Mouse (Mus musculus) left cerebral cortex, adult 11 months (tissue): ENCODE data around the gene Fgfr2.
"Not testable (repeated sequence)": the region's sequence is repeated elsewhere in the genome, so short reads cannot be mapped to it uniquely, and the experiment has no call there.

ENCODE experiments used
- DNase-seq: peaks from one replicate; pipeline ENCODE4 v3.0.0; 2022; ENCODE audit warnings: low spot score

Gene Fgfr2

GRCm38 (mm10) chr7:132688721-132689120, 434.4 kb downstream of the Fgfr2 start:
- no peak for DNase-seq

- no peak for DNase-seq
These were observed 435.3 kb downstream of the Fgfr2 start for GRCm38 (mm10) chr7:132687897-132688296.

- DNase-seq, result no peak
These were observed 436.6 kb downstream of the Fgfr2 start for GRCm38 (mm10) chr7:132686515-132686914.

- DNase-seq, result no peak
These were observed 439.2 kb downstream of the Fgfr2 start for GRCm38 (mm10) chr7:132683923-132684322.

GRCm38 (mm10) chr7:132682901-132683300, 440.2 kb downstream of the Fgfr2 start:
- DNase-seq, result no peak

GRCm38 (mm10) chr7:132682336-132682735, 440.8 kb downstream of the Fgfr2 start:
- no peak for DNase-seq

- no peak for DNase-seq
These were observed 441.3 kb downstream of the Fgfr2 start for GRCm38 (mm10) chr7:132681831-132682230.

- DNase-seq, result no peak
These were observed 441.9 kb downstream of the Fgfr2 start for GRCm38 (mm10) chr7:132681296-132681695.

- no peak for DNase-seq
These were observed 443.6 kb downstream of the Fgfr2 start for GRCm38 (mm10) chr7:132679549-132679948.

- DNase-seq, result no peak
These were observed 444.0 kb downstream of the Fgfr2 start for GRCm38 (mm10) chr7:132679117-132679516.

- DNase-seq, result no peak
These were observed 447.2 kb downstream of the Fgfr2 start for GRCm38 (mm10) chr7:132675922-132676321.

GRCm38 (mm10) chr7:132673931-132674755, 449.0 kb downstream of the Fgfr2 start:
- no peak for DNase-seq

GRCm38 (mm10) chr7:132672481-132672959, 450.6 kb downstream of the Fgfr2 start:
- no peak for DNase-seq

GRCm38 (mm10) chr7:132670863-132671165, 452.3 kb downstream of the Fgfr2 start:
- no peak for DNase-seq

GRCm38 (mm10) chr7:132669999-132670862, 452.9 kb downstream of the Fgfr2 start:
- no peak for DNase-seq

- DNase-seq, result no peak
These were observed 454.5 kb downstream of the Fgfr2 start for GRCm38 (mm10) chr7:132668604-132669003.

GRCm38 (mm10) chr7:132666516-132666915, 456.6 kb downstream of the Fgfr2 start:
- no peak for DNase-seq

GRCm38 (mm10) chr7:132665664-132666382, 457.3 kb downstream of the Fgfr2 start:
- DNase-seq, result no peak

- no peak for DNase-seq
These were observed 458.3 kb downstream of the Fgfr2 start for GRCm38 (mm10) chr7:132664815-132665214.

- not testable (repeated sequence) for DNase-seq
These were observed 460.3 kb downstream of the Fgfr2 start for GRCm38 (mm10) chr7:132662831-132663230.

GRCm38 (mm10) chr7:132659633-132660032, 463.5 kb downstream of the Fgfr2 start:
- no peak for DNase-seq

GRCm38 (mm10) chr7:132658688-132659087, 464.5 kb downstream of the Fgfr2 start:
- no peak for DNase-seq
